Mouse (Mus musculus) midbrain, embryonic 14.5 days (tissue): ENCODE data around the gene Gm6034. TPM values are rescaled to one million over a fixed set of nuclear protein-coding genes. Genes with fewer than 3 reads are reported as not detected.

Experiments
- polyA plus RNA-seq: library from polyadenylated mRNA; unstranded; fragments of >200 nt; fragmentation: Nextera tagmentation; extraction: Ambion mirVana; gene quantifications from 2 replicates; pipeline ENCODE4 v1.2.1, GENCODE M21; 2014

Gm6034 gene
- polyA plus RNA-seq, 1 experiment from 2014 or later = not detected

Other genes with a start within 250 kb of the Gm6034 start
- gene Ier3, start 221.3 kb upstream of the Gm6034 start, polyA plus RNA-seq = 3.3 and 4.0 TPM in 2 replicates
- 59.9 and 74.0 TPM in 2 replicates for gene Flot1, start 219.7 kb upstream of the Gm6034 start, polyA plus RNA-seq
- 1,880 and 2,054 TPM in 2 replicates for gene Tubb5, start 204.7 kb upstream of the Gm6034 start, polyA plus RNA-seq
- gene Mdc1, start 201.4 kb upstream of the Gm6034 start, polyA plus RNA-seq = 7.3 and 8.2 TPM in 2 replicates
- 14.5 and 20.2 TPM in 2 replicates for gene Nrm, start 181.6 kb upstream of the Gm6034 start, polyA plus RNA-seq
- 17.4 and 21.0 TPM in 2 replicates for gene Ppp1r18, start 177.4 kb upstream of the Gm6034 start, polyA plus RNA-seq
- gene Dhx16, start 163.1 kb upstream of the Gm6034 start, polyA plus RNA-seq = 27.4 and 30.7 TPM in 2 replicates
- gene 2310061I04Rik, start 145.5 kb upstream of the Gm6034 start, polyA plus RNA-seq = 50.7 and 70.0 TPM in 2 replicates
- gene Atat1, start 132.9 kb upstream of the Gm6034 start, polyA plus RNA-seq = 478 and 503 TPM in 2 replicates
- gene Mrps18b, start 126.6 kb upstream of the Gm6034 start, polyA plus RNA-seq = 54.9 and 55.3 TPM in 2 replicates
- 36.3 and 45.2 TPM in 2 replicates for gene Ppp1r10, start 126.5 kb upstream of the Gm6034 start, polyA plus RNA-seq
- 64.9 and 82.4 TPM in 2 replicates for gene Abcf1, start 73.2 kb upstream of the Gm6034 start, polyA plus RNA-seq
- 42.4 and 49.6 TPM in 2 replicates for gene Gnl1, start 63.1 kb upstream of the Gm6034 start, polyA plus RNA-seq
- 80.3 and 87.3 TPM in 2 replicates for gene Prr3, start 62.7 kb upstream of the Gm6034 start, polyA plus RNA-seq
- gene H2-T24, start 22.4 kb upstream of the Gm6034 start, polyA plus RNA-seq = 7.4 and 9.8 TPM in 2 replicates
- gene H2-T23, start 10.1 kb upstream of the Gm6034 start, polyA plus RNA-seq = 4.4 TPM in 2 replicates
- gene H2-T22, start 214 bp upstream of the Gm6034 start, polyA plus RNA-seq = 4.8 and 7.5 TPM in 2 replicates
- not detected in 2 replicates for gene Gm11127, start 15.4 kb downstream of the Gm6034 start, polyA plus RNA-seq
- not detected in 2 replicates for gene Gm19684, start 78.7 kb downstream of the Gm6034 start, polyA plus RNA-seq
- not detected in 2 replicates for gene Gm7030, start 86.5 kb downstream of the Gm6034 start, polyA plus RNA-seq
- not detected in 2 replicates for gene Gm8909, start 125.6 kb downstream of the Gm6034 start, polyA plus RNA-seq
- not detected in 2 replicates for gene H2-T3, start 147.3 kb downstream of the Gm6034 start, polyA plus RNA-seq
- 136 and 164 TPM in 2 replicates for gene Rpp21, start 215.1 kb downstream of the Gm6034 start, polyA plus RNA-seq
- 18.3 and 21.7 TPM in 2 replicates for gene Trim39, start 229.3 kb downstream of the Gm6034 start, polyA plus RNA-seq
- gene H2-M10.2, start 243.5 kb downstream of the Gm6034 start, polyA plus RNA-seq = 0.25 TPM in 1 of 2 replicates, not detected in the other